Mouse (Mus musculus): Measurements from ENCODE around the gene Tlcd2. TPM values are rescaled to one million over a fixed set of nuclear protein-coding genes. Genes with fewer than 3 reads are reported as not detected.
"Not testable (repeated sequence)": the region's sequence is repeated elsewhere in the genome, so short reads cannot be mapped to it uniquely, and the experiment has no call there.

Gene Tlcd2
- total RNA-seq, 2 experiments from 2014 or later = 12.1 to 23.2 TPM

DNA sequence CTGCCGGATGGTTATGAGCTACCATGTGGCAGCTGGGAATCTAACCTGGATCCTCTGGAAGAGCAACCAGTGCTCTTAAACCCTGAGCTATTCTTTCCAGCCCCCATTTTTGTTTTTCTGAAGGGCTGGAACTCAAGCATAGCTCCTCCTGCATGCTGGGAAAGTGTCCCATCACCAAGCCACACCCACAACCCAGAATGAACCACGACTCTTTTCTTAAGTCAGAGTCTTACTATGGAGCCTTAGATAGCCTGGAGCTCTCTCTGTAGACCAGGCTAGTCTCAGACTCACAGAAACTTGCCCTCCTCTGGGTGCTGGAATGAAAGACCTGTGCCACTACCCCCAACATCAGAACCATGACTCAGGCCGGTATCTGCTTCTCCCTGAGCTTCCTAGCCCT, 12.9 kb upstream of the Tlcd2 start:
- ATAC-seq (replicated peaks; ENCODE audit: poor library complexity, severe bottlenecking) = no peak

DNA sequence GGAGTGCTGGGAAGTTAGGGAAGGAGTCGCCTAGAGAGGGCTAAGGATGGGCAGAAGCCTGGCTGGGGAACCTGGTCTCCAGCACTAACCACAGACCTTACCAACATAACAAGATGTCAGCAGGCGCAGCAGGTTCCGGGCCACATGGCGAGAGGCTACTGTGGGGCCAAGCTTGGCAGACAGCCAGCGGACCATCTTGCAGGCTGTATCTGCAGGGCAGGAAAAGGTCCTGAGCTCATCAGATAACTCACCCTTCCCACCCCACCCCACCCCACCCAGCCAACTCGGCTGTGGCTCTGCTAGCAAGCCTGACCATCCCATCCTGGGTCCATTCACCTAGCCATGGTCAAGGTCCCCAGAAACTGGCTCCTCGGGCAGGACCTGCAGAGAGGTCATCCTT, 11.8 kb upstream of the Tlcd2 start:
- no peak for ATAC-seq (replicated peaks; ENCODE audit: poor library complexity, severe bottlenecking)

DNA sequence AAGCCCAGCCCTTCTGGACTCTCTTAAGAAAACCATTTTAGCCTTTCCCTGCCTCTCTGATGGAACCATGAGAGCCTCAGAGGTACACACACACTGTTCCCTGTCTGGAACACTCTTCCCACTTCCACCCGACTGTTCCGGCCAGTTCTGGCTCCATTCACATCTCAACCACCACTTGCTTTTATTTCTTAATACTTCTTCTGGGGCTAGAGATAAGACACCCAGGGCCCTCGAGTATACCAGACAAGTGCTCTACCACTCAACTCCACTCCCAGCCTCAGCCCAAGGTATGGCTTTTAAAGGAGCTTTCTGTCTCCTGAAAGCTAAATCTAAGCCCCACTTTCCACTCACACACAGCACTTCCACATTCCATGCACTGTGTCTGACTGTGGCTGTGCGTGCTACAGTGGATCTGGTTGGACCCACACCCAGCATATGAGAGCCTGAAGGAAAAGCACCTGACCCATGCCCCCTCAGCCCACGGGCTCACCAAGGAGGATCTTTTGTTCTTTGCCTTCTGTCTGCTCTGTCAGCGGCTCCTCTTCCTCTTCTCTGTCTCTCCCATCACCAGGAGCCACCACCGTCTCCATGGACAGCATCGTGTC, 11.1 kb upstream of the Tlcd2 start:
- ATAC-seq (replicated peaks; ENCODE audit: poor library complexity, severe bottlenecking) = no peak

- no peak for ATAC-seq (replicated peaks; ENCODE audit: poor library complexity, severe bottlenecking)
These were observed 10.6 kb upstream of the Tlcd2 start for GRCm38 (mm10) chr11:75450936-75451335.

GRCm38 (mm10) chr11:75452081-75452480, 9.4 kb upstream of the Tlcd2 start:
- no peak for ATAC-seq (replicated peaks; ENCODE audit: poor library complexity, severe bottlenecking)

DNA sequence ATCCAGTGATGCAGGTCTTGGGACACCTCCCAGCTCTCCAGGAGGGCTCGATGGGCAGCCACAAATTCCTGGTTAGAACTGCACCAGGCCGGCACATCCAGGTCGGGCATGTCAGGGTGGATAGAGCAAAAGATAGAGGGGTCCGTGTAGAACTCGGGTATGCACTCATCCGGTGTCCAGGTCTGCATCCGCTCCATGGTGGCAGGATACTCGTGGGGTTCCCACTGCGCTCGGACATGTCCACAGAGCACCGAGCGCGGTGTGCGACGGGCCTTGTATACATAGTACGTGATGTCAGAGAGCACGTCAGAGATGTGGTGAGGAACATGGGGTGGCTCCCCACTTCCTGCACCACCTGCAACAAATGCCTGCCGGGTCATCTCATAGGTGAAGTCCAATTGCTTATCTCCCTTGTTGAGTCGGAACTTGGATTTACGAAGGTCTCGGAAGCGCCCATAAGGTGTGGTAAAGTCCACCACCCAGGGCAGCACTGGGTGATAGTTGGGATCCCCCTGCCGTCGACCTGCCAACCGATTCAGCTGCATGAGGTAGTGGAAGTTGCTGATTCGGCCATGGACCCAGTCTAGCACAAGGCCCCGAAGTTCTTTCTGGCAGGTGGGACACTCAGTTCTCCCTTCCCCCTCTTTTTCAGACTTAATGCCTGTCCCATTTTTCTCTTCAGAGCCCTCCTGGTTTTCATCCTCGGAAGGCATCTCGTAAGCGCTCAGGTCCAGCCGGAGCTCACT, 8.5 kb upstream of the Tlcd2 start:
- ATAC-seq (replicated peaks; ENCODE audit: poor library complexity, severe bottlenecking) = no peak

DNA sequence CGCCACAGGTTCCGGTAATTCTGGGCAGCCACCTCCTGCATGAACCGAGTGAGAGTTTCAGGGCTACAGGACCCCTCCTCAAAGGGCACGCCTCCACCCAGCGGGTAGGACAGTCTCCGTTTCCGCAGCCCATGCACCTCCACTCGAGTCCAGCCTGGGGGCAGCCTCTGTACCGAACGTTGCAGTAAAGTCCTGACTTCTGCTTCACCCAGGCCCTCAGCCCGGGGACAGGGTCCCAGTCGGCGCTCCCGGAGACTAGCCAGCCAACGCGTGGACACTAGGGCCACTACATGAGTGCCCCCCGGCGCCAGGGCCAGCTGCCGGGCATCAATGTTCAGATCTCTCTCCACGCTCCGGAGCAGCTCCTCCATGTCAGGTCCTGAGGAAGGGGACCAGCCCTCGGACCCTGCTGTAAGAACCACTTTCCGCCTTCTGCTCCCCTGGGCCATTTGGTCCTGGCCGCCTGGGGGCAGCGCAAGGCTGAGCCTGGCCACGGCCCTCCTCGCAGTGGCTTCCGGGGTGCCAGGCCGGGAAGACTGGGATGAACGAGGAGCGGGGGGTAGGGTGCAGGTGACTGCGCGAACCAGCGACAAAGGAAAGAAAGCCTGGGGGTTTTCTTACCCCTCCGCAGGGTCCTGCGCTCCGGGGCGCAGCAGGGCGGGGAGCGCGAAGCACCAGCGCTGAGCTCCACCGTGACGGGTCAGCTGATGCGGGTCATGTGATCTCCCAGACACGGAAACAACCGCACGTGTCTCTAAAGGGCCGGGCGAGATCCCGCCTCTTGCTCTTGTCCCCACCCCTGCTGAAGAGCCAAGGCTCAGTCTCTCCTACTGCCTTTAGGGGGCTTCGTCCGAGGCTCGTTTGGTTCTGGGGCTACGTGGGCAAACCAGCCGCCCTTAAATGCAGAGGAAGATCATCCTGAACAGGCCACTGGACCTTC, 7.3 kb upstream of the Tlcd2 start, which contains the start of gene Wdr81:
TSS of gene Wdr81 (minus strand) at position 727 of the 940 bp plus-strand sequence.
- peak; percentile 64 for ATAC-seq (replicated peaks; ENCODE audit: poor library complexity, severe bottlenecking)

- peak; percentile 20 for ATAC-seq (replicated peaks; ENCODE audit: poor library complexity, severe bottlenecking)
These were observed 6.3 kb upstream of the Tlcd2 start for GRCm38 (mm10) chr11:75455041-75455736.

DNA sequence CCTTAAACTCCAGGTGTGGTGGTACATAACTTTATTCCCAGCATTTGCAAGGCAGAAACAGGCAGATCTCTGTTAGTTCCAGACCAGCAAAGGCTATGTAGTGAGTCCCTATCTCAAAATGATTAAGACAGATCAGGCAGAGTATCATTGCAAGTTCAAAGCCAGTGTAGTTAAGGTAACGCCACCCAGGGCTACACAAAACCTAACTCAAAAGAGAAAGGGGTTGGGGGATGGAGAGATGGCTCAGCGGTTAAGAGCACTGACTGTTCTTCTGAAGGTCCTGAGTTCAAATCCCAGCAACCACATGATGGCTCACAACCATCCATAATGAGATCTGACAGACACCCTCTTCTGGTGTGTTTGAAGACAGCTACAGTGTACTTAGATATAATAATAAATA, 5.5 kb upstream of the Tlcd2 start:
- not testable (repeated sequence) for ATAC-seq (replicated peaks; ENCODE audit: poor library complexity, severe bottlenecking)

DNA sequence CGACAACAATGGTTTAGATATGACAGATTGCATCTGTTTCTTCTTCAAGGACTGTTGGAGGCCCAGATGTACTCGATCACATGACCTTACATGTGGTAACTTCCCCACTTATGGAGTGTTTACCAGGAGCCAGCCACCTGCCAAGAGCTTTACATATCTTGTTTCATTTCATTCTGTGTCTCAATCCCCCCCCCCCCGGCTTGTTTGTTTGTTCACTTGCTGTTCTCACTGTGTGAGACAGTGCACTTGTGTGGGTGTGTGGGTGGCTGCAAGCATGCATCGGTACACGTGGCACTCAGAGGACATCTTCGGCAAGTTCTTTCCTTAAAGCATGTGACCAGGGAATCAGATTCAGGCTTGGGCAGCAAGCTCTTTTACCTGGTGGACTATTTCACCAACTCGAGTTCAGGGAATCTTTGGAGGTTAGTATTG, 5.1 kb upstream of the Tlcd2 start:
- ATAC-seq (replicated peaks; ENCODE audit: poor library complexity, severe bottlenecking) = no peak

DNA sequence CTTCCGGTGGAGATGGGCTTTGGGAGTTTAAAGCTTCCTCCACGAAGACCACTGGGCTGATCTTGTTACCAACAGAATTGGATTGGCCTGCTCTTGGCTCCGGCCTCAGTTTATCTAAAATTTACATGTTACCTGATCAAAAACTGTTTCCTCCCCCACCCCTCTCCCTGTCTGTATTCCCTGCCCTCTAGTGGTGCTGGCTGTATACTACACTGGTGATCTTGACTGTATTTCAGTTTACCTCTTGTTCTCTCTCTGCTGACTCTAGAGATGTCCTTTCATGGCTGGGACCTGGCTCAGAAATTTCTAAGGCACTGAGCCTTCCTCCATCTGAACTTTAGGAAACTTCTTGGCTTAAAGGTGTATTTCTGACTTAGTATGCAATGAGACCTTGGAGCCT, 3.3 kb upstream of the Tlcd2 start:
- no peak for ATAC-seq (replicated peaks; ENCODE audit: poor library complexity, severe bottlenecking)

GRCm38 (mm10) chr11:75458628-75459041, 2.9 kb upstream of the Tlcd2 start:
- ATAC-seq (replicated peaks; ENCODE audit: poor library complexity, severe bottlenecking) = peak; percentile 6

DNA sequence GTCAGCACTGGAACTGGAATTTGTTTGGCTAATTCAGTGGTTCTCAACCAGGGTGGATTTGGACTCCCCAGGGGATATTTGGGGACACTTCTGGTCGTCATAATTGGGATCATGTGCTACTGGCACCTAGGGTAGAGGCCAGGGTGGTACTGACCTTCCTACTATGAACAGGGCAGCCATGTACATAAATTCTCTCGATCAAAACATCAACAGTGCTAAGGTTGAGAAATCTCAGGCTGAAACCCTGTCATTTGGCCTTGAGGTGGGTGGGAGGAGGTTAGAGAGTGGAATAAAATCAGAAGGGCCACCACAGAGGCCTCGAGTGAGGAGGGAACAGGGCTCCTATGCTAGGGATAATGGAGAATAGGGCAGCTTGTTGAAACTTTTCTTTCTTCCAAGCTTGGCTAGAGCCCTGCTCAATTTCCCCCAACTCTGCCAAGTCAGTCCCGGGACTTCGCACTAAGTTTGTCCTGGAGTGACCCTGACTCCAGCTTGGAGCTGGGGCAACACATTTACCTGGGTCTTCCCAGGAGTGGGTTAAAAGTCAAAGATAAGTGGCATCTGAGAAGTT, 2.3 kb upstream of the Tlcd2 start:
- ATAC-seq (replicated peaks; ENCODE audit: poor library complexity, severe bottlenecking) = no peak

GRCm38 (mm10) chr11:75459751-75460102, 1.8 kb upstream of the Tlcd2 start:
- ATAC-seq (replicated peaks; ENCODE audit: poor library complexity, severe bottlenecking) = no peak

- ATAC-seq (replicated peaks; ENCODE audit: poor library complexity, severe bottlenecking) = peak; percentile 45
These were observed 1.2 kb upstream of the Tlcd2 start for GRCm38 (mm10) chr11:75460103-75460843.

DNA sequence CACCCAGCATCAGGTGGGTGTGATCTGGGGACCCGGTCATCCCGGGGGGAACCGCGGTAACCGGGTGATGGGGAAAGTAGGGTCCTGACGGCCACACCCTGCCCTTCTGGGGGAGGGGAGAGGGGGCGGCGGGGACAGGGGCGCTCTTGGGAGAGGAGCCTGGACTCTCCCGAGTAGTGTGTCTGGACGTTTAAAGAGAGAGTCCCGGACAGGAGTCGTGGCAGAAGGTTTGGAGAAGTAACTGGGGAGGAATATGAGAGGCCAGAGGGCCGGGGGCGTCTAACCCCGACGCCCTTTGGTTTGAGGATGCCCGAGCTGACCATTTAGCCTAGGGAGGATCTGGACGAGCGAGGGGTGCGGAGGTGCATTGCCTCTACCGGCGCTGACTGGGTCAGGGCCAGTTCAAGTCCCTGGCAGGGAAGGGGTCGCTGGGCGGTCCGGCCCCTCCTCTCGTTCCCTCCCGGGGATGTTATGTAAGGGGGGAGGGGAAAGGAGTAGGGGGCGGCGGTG, 283 bp downstream of the Tlcd2 start:
- ATAC-seq (replicated peaks; ENCODE audit: poor library complexity, severe bottlenecking) = no peak

- peak; percentile 16 for ATAC-seq (replicated peaks; ENCODE audit: poor library complexity, severe bottlenecking)
These were observed 803 bp downstream of the Tlcd2 start for GRCm38 (mm10) chr11:75462253-75462783.

GRCm38 (mm10) chr11:75462865-75463336, 1.4 kb downstream of the Tlcd2 start:
- ATAC-seq (replicated peaks; ENCODE audit: poor library complexity, severe bottlenecking) = peak; percentile 8; the same call in 1 of the 2 replicates

DNA sequence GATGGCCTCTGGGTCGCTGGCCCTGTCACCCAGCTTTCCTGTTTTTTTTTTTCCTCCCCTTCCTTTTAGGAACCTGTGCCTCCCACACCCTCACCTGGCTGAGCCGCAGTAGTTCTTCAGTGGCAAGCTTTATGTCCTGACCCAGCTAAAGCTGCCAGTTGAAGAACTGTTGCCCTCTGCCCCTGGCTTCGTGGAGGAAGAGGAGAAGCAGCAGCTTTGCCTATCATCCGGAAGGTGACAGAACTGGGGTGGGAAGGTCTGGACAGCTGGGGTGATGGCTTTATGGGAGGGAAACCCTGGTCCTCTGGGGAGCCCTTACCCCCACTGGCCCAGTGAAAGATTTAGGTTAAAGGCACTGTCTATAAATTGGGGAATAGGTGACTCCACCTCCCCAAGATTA, 2.1 kb downstream of the Tlcd2 start:
- ATAC-seq (replicated peaks; ENCODE audit: poor library complexity, severe bottlenecking) = no peak
